11 mouse cellular contexts compared by ENCODE assay signal in the genomic region with DNA sequence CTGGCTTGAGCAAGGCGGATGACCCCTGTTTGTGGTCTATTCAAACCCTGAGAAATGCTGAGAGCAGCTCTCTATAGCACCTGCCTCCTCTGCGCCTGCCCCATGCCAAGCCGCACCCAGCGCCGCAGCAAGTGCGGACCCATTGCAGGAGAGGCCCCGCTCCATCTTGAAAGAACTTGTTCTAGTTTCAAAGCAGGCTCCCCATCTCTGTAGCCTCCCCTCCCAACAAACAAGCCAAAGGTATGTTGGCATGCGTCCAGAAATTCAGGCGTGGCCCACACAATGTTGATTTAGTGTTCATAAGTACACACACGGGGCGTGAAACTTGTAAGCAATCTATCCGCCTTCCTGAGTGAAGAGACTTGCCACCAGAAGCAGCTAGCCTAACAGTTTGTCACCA. TPM values are rescaled to one million over a fixed set of nuclear protein-coding genes. Genes with fewer than 3 reads are reported as not detected.
DNase-seq lines count a peak whose midpoint lies in the region; ATAC-seq and TF ChIP-seq lines count a peak whose summit lies in the region.
"Had no signal": no experiment of that assay in that cellular context is flagged by ENCODE, and none has a peak within 500 bp of the region (broad histone marks: within the 10 kb centered on the region; RNA-seq: fewer than 3 reads in every experiment).

No protein-coding gene starts in this region.

- intact Hi-C loops in gastrocnemius, adult 2 months (cut with DNase I), result no loop called here

- no peak overlapping the region for H3K27ac ChIP-seq in liver, embryonic 12.5 days
- peak overlapping the region; percentile 82 for H3K27ac ChIP-seq in forebrain, embryonic 12.5 days
- no peak overlapping the region for H3K27ac ChIP-seq in liver, postnatal 0 days (ENCODE audit: low read depth)
- no peak overlapping the region for H3K27ac ChIP-seq in stomach, postnatal 0 days (replicated peaks)
- no peak overlapping the region for H3K27ac ChIP-seq in gastrocnemius, adult 2 months

- 85% methylated on average over 12 of the region's 12 CpGs for WGBS in liver, embryonic 12.5 days (ENCODE audit: insufficient replicate concordance)
- WGBS in forebrain, embryonic 12.5 days, result 81% methylated on average over 12 of the region's 12 CpGs
- 80% methylated on average over 12 of the region's 12 CpGs for WGBS in liver, postnatal 0 days (ENCODE audit: insufficient replicate concordance)
- 51% methylated on average over 12 of the region's 12 CpGs for WGBS in stomach, postnatal 0 days

- H3K9ac ChIP-seq in liver, embryonic 12.5 days, result no peak overlapping the region
- no peak overlapping the region for H3K9ac ChIP-seq in forebrain, embryonic 12.5 days
- H3K9ac ChIP-seq in liver, postnatal 0 days (replicated peaks), result no peak overlapping the region
- H3K9ac ChIP-seq in stomach, postnatal 0 days (ENCODE audit: low read length), result no peak overlapping the region

- no peak overlapping the region for H3K4me2 ChIP-seq in liver, embryonic 12.5 days
- H3K4me2 ChIP-seq in forebrain, embryonic 12.5 days, result peak overlapping the region; percentile 19; the same call in 1 of the 2 replicates
- no peak overlapping the region for H3K4me2 ChIP-seq in liver, postnatal 0 days (ENCODE audit: low read depth, low read length)
- H3K4me2 ChIP-seq in stomach, postnatal 0 days (replicated peaks; ENCODE audit: low read depth), result no peak overlapping the region

- H3K36me3 ChIP-seq in liver, embryonic 12.5 days, result no peaks in the 10 kb centered on the region
- H3K36me3 ChIP-seq in forebrain, embryonic 12.5 days (replicated peaks), result no peaks in the 10 kb centered on the region
- no peaks in the 10 kb centered on the region for H3K36me3 ChIP-seq in liver, postnatal 0 days (replicated peaks; ENCODE audit: insufficient read depth, low read length)
- no peaks in the 10 kb centered on the region for H3K36me3 ChIP-seq in stomach, postnatal 0 days (ENCODE audit: control insufficient read depth, insufficient read depth, low read length)

- no peak overlapping the region for H3K4me3 ChIP-seq in liver, embryonic 12.5 days
- no peak overlapping the region for H3K4me3 ChIP-seq in forebrain, embryonic 12.5 days (replicated peaks)
- H3K4me3 ChIP-seq in liver, postnatal 0 days (ENCODE audit: low read depth, low read length), result no peak overlapping the region
- H3K4me3 ChIP-seq in stomach, postnatal 0 days (ENCODE audit: low read depth, low read length), result no peak overlapping the region
- H3K4me3 ChIP-seq in gastrocnemius, adult 2 months, result no peak overlapping the region

- no peaks in the 10 kb centered on the region for H3K4me1 ChIP-seq in liver, embryonic 12.5 days
- peaks cover 26% of the 10 kb centered on the region for H3K4me1 ChIP-seq in forebrain, embryonic 12.5 days
- peaks cover 5% of the 10 kb centered on the region; the same call in 1 of the 2 replicates for H3K4me1 ChIP-seq in liver, postnatal 0 days (ENCODE audit: insufficient read depth)
- no peaks in the 10 kb centered on the region for H3K4me1 ChIP-seq in stomach, postnatal 0 days (replicated peaks; ENCODE audit: control insufficient read depth, insufficient read depth)

- H3K9me3 ChIP-seq in liver, embryonic 12.5 days (replicated peaks), result no peaks in the 10 kb centered on the region
- H3K9me3 ChIP-seq in forebrain, embryonic 12.5 days, result no peaks in the 10 kb centered on the region
- no peaks in the 10 kb centered on the region for H3K9me3 ChIP-seq in liver, postnatal 0 days (ENCODE audit: low read length)
- no peaks in the 10 kb centered on the region for H3K9me3 ChIP-seq in stomach, postnatal 0 days (ENCODE audit: control insufficient read depth, low read length)

- no peak for TF ChIP-seq EP300 in liver, postnatal 0 days (IDR thresholded peaks at IDR 0.05; ENCODE audit: low read depth)
- no peak for TF ChIP-seq EP300 in stomach, postnatal 0 days (optimal IDR thresholded peaks at IDR 0.05)

- peaks cover 4% of the 10 kb centered on the region; the same call in 1 of the 2 replicates for H3K27me3 ChIP-seq in liver, embryonic 12.5 days (replicated peaks)
- H3K27me3 ChIP-seq in forebrain, embryonic 12.5 days, result peaks cover 60% of the 10 kb centered on the region
- peaks cover 18% of the 10 kb centered on the region; the same call in 1 of the 2 replicates for H3K27me3 ChIP-seq in liver, postnatal 0 days (ENCODE audit: insufficient read depth, low read length)
- H3K27me3 ChIP-seq in stomach, postnatal 0 days (ENCODE audit: control insufficient read depth, insufficient read depth, low read length), result no peaks in the 10 kb centered on the region

- ATAC-seq in liver, embryonic 12.5 days, result no peak
- no peak for ATAC-seq in forebrain, embryonic 12.5 days (ENCODE audit: low FRiP score)
- peak; percentile 54; the same call in 1 of the 2 replicates for ATAC-seq in liver, postnatal 0 days
- peak; percentile 97 for ATAC-seq in stomach, postnatal 0 days (ENCODE audit: low FRiP score, low TSS enrichment)

- peak; percentile 18 for DNase-seq in liver
- DNase-seq in liver, postnatal 0 days, result peak; percentile 56
- DNase-seq in stomach, postnatal 0 days (ENCODE audit: low spot score), result peak; percentile 92
- DNase-seq in embryo, embryonic 11 days, result no peak
- DNase-seq in embryo, embryonic 9.5 days (ENCODE audit: extremely low spot score), result no peak
- DNase-seq in gastrocnemius, adult 2 months, result no peak
- DNase-seq: adrenal gland, adult 2 months; cerebellum, postnatal 10 days; kidney, postnatal 14 days had no signal

- no peak for TF ChIP-seq CTCF in liver, postnatal 0 days (IDR thresholded peaks at IDR 0.05; ENCODE audit: low read depth)
- TF ChIP-seq CTCF in stomach, postnatal 0 days (IDR thresholded peaks at IDR 0.05; ENCODE audit: low read depth), result no peak
- no peak for TF ChIP-seq CTCF in gastrocnemius, adult 2 months (IDR thresholded peaks at IDR 0.05)

RNA-seq across cellular contexts. Expression of a gene that starts 1.1 kb away (rescaled TPM):
- 0.45 and 0.67 TPM in 2 replicates for polyA plus RNA-seq in liver, embryonic 12.5 days (2016; fragmentation: Nextera tagmentation; extraction: Ambion mirVana)
- polyA plus RNA-seq in forebrain, embryonic 12.5 days (2016; fragmentation: Nextera tagmentation; extraction: Ambion mirVana), result 12.1 and 13.1 TPM in 2 replicates
- 1.0 and 1.8 TPM in 2 replicates for polyA plus RNA-seq in liver, postnatal 0 days (2015; fragmentation: Nextera tagmentation; extraction: Ambion mirVana)
- 0.27 and 0.41 TPM in 2 replicates for polyA plus RNA-seq in stomach, postnatal 0 days (2015; fragmentation: Nextera tagmentation; extraction: Ambion mirVana)
- total RNA-seq in gastrocnemius, adult 2 months (2021), result under 1 TPM; 0.56 to 0.59 TPM

Comparison
In these comparisons a context has a peak if more than half of its experiments do, and no peak if none do; other contexts are left out.
1. ATAC-seq: peak in liver, postnatal 0 days (single experiment) and stomach, postnatal 0 days (single experiment); none in liver, embryonic 12.5 days (single experiment) and forebrain, embryonic 12.5 days (single experiment).
2. DNase-seq: peak in liver (single experiment), liver, postnatal 0 days (single experiment) and stomach, postnatal 0 days (single experiment); none in embryo, embryonic 11 days (single experiment), embryo, embryonic 9.5 days (single experiment) and gastrocnemius, adult 2 months (single experiment).